Mouse (Mus musculus) lung, embryonic 14.5 days (tissue): ENCODE measurements around the gene Cfap221. TPM values are rescaled to one million over a fixed set of nuclear protein-coding genes. Genes with fewer than 3 reads are reported as not detected.

Source experiments
- ATAC-seq: fragments of 200-750 bp; cut with Nextera tagmentation; 2 replicates; pipeline ENCODE4 v1.8.0; 2017; ENCODE audit warnings: mild to moderate bottlenecking, moderate TSS enrichment, moderate library complexity; ENCODE audit not compliant: insufficient read depth
- DNase-seq: peaks from one replicate; pipeline ENCODE4 v3.0.0-alpha.2; 2015
- H3K27ac ChIP-seq: fragments of 300-500 bp; sonication (generic); 2 replicates; pipeline ENCODE4 v1.5.1; 2014; ENCODE audit warnings: low read depth, mild to moderate bottlenecking, moderate library complexity
- H3K27me3 ChIP-seq: fragments of 300-500 bp; sonication (generic); 2 replicates; pipeline ENCODE4 v1.6.1; 2014; ENCODE audit warnings: low read length, control low read depth; ENCODE audit not compliant: insufficient read depth
- H3K36me3 ChIP-seq: fragments of 300-500 bp; sonication (generic); 2 replicates; pipeline ENCODE4 v1.6.1; 2014; ENCODE audit warnings: control low read depth; ENCODE audit not compliant: insufficient read depth
- H3K4me1 ChIP-seq: fragments of 300-500 bp; sonication (generic); 2 replicates; pipeline ENCODE4 v1.6.1; 2014; ENCODE audit warnings: antibody characterized with exemption, control low read depth; ENCODE audit not compliant: insufficient read depth
- H3K4me2 ChIP-seq: fragments of 300-500 bp; sonication (generic); 2 replicates; pipeline ENCODE4 v1.6.1; 2014; ENCODE audit warnings: mild to moderate bottlenecking
- H3K4me3 ChIP-seq: fragments of 300-500 bp; sonication (generic); 2 replicates; pipeline ENCODE4 v1.5.1; 2014; ENCODE audit warnings: low read depth, low read length
- H3K9ac ChIP-seq: fragments of 300-500 bp; sonication (generic); 2 replicates; pipeline ENCODE4 v1.6.1; 2014
- H3K9me3 ChIP-seq: fragments of 300-500 bp; sonication (generic); 2 replicates; pipeline ENCODE4 v1.6.1; 2016; ENCODE audit warnings: low read depth, low read length, control low read depth
- CTCF ChIP-seq: IDR thresholded peaks from 2 replicates; pipeline ENCODE4 v1.5.1; 2016; ENCODE audit warnings: antibody characterized with exemption, low read depth
- WGBS: fragments of 180-500 bp; shearing (Covaris S2); extraction: QIAGEN DNeasy Blood & Tissue Kit; methylation state at CpG from one replicate; pipeline ENCODE4 v1.1.7; 2014; 5-methylcytosine and 5-hydroxymethylcytosine counted together
- polyA plus RNA-seq: library from polyadenylated mRNA; unstranded; fragments of >200 nt; fragmentation: Nextera tagmentation; extraction: Ambion mirVana; gene quantifications from 2 replicates; pipeline ENCODE4 v1.2.1, GENCODE M21; 2014

Gene Cfap221
- polyA plus RNA-seq, 1 experiment from 2014 or later, result not detected

DNA sequence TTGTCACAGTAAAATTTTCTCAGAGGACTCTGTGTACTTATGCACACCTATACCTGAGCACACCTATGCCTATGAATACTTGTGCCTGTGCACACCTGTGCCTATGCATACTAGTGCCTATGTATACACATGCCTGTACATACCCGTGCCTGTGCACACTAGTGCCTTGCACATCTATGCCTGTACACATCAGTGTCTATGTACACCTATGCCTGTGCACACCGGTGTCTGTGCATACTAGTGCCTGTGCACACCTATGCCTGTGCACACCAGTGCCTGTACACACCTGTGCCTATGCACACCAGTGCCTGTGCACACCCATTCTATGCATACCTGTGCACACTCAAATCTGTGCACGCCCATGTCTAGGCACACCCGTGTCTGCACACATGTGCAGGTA is 37.6 kb downstream of the Cfap221 start:
- DNase-seq (no peak), ATAC-seq (peak; percentile 14; the same call in 1 of the 2 replicates)
- H3K9ac ChIP-seq, result no peak overlapping the region
- TF ChIP-seq CTCF, result no peak
- no peak overlapping the region for H3K4me2 ChIP-seq
- 78% methylated on average over 4 of the region's 4 CpGs for WGBS
- H3K4me1 ChIP-seq, result no peaks in the 10 kb centered on the region
- no peaks in the 10 kb centered on the region for H3K27me3 ChIP-seq
- H3K4me3 ChIP-seq, result no peak overlapping the region
- H3K36me3 ChIP-seq, result no peaks in the 10 kb centered on the region
- H3K9me3 ChIP-seq, result no peaks in the 10 kb centered on the region
- H3K27ac ChIP-seq, result no peak overlapping the region

DNA sequence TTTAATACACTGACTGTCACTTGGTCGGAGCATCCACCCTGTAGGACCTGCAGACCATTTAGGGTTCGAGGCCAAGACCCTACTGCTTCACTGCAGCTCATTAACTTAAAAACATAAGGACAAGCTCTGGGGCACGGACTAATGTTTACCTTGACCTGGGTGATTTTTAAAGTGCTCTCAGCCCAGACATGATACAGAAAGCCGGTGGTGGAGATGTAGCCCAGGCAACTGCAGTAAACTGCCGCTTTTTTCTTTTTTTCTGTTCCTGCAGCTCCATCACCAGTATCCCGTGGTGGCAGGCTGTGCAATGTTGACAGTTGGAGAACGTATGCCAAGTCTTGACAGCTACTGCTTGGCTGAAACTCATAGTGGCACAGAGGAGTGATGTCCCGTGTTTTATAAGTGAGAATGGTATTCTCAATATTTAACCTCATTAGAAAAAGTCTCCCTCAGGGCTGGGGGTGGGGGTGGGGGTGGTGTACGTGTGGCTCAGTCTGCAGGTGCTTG is 39.3 kb downstream of the Cfap221 start:
- Histone ChIP-seq H3K9me3 (no peaks in the 10 kb centered on the region), H3K27me3 (no peaks in the 10 kb centered on the region), H3K4me2 (no peak overlapping the region), H3K9ac (no peak overlapping the region), H3K36me3 (no peaks in the 10 kb centered on the region), H3K4me3 (no peak overlapping the region), H3K4me1 (no peaks in the 10 kb centered on the region), H3K27ac (no peak overlapping the region)
- WGBS, result 33% methylated on average over 9 of the region's 9 CpGs
- ATAC-seq (no peak), DNase-seq (no peak)
- no peak for TF ChIP-seq CTCF

DNA sequence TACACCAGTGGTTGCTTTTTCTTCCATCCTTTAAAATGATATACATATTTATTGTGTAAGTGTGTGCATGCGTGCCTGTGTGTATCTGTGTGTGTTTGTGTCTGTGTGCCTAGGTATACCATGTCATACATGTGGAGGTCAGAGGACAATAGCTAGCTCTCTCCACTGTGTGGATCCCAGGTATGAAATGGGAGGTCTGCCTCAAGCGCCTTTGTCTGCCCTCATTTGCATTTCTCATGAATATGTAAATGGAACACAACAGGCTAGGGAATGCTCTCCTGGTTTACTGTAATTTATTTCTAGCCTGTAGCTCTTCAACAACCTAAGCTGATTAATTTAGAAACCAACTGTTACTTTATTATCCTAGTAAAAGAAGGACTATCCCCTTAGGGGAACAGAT is 42.4 kb downstream of the Cfap221 start:
- H3K4me2 ChIP-seq, result no peak overlapping the region
- no peak for ATAC-seq
- DNase-seq, result no peak
- TF ChIP-seq CTCF, result no peak
- H3K4me1 ChIP-seq, result no peaks in the 10 kb centered on the region
- no peak overlapping the region for H3K4me3 ChIP-seq
- no peak overlapping the region for H3K9ac ChIP-seq
- no peaks in the 10 kb centered on the region for H3K36me3 ChIP-seq
- no peaks in the 10 kb centered on the region for H3K27me3 ChIP-seq
- H3K9me3 ChIP-seq, result no peaks in the 10 kb centered on the region
- no peak overlapping the region for H3K27ac ChIP-seq
- 69% methylated on average over 2 of the region's 2 CpGs for WGBS

DNA sequence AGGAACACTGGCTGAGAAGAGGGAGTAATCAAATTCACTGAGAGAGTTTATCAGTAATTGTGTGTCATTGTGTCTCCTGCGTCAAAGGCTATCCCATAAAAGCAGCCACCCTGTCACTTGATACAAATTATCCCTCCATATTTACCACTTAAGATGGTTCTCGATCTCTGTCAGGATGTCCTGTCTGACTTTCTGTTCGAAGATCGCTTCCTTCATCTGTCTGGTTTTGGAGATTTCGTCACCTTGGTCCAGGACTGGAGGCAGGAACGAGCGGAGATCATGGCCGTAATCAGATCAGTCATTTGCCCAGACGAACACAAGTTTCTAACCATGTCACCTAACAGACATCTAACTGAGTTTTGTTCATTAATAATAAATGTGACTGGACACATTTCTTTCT is 43.6 kb downstream of the Cfap221 start:
- Histone ChIP-seq H3K4me3 (no peak overlapping the region), H3K9ac (no peak overlapping the region), H3K4me2 (no peak overlapping the region), H3K36me3 (no peaks in the 10 kb centered on the region), H3K4me1 (no peaks in the 10 kb centered on the region), H3K27ac (no peak overlapping the region), H3K27me3 (no peaks in the 10 kb centered on the region), H3K9me3 (no peaks in the 10 kb centered on the region)
- TF ChIP-seq CTCF, result no peak
- WGBS, result 74% methylated on average over 9 of the region's 9 CpGs
- DNase-seq (no peak), ATAC-seq (no peak)

DNA sequence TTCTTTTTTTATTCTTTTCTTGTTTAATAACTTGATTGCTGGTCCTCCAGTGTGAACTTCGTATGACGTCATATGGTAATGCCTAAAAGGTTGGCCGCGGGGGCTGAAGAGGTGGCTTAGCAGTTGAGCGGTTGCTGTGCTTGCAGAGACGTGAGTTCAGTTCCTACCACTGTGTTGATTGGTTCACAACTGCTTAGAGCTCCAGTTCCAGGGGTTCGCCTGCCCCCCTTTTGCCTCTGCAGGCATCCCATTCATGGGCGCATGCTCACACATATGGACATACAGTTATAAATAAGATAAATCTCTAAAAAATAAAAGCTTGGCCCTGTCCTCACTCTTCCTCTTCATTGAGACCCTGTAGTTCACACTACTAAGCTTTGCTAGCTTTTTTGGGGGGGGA is 46.9 kb downstream of the Cfap221 start:
- H3K4me2 ChIP-seq, result no peak overlapping the region
- DNase-seq, result no peak
- H3K9ac ChIP-seq, result no peak overlapping the region
- H3K4me1 ChIP-seq, result no peaks in the 10 kb centered on the region
- H3K27ac ChIP-seq, result no peak overlapping the region
- no peak for ATAC-seq
- H3K9me3 ChIP-seq, result no peaks in the 10 kb centered on the region
- TF ChIP-seq CTCF, result no peak
- WGBS, result 87% methylated on average over 8 of the region's 8 CpGs
- no peaks in the 10 kb centered on the region for H3K36me3 ChIP-seq
- H3K27me3 ChIP-seq, result no peaks in the 10 kb centered on the region
- no peak overlapping the region for H3K4me3 ChIP-seq

- Histone ChIP-seq H3K4me3 (no peak overlapping the region), H3K4me2 (no peak overlapping the region), H3K9me3 (no peaks in the 10 kb centered on the region), H3K4me1 (no peaks in the 10 kb centered on the region), H3K27ac (no peak overlapping the region), H3K9ac (no peak overlapping the region), H3K27me3 (no peaks in the 10 kb centered on the region), H3K36me3 (no peaks in the 10 kb centered on the region)
- TF ChIP-seq CTCF, result no peak
- DNase-seq (no peak), ATAC-seq (no peak)
- WGBS, result 18% methylated on average over 7 of the region's 7 CpGs
Measured at GRCm38 (mm10) chr1:119936861-119937260, 60.2 kb downstream of the Cfap221 start.

DNA sequence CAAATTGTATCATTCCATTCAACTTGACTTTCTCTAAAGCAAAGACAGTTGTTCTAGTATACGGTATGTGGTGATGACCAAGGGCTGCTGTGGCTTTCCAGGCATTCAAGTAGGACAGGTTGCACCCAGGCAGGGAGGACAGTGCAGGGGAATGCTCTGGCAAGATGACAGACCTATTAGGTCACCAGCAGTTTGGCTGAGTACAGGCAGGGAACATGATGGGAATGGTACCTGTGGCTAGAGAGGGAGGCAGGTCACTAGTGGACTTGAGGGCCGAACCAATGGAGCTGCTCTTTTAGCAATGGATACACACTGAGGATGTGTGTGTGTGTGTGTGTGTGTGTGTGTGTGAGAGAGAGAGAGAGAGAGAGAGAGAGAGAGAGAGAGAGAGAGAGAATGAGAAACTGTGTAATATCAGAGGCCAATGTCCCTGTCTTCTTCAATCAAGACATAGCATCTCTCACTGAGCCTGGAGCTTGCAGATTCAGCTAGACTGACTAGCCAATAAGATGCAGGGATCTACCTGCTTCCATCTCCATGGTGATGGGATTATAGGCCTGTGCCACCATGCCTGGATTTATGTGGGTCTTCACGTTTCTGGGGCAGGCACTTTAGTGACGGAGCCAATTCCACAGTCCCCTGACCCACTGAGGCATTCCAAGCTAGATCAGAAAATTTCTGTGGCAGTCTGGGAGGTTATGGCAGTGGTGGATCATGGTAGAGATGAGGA is 65.4 kb downstream of the Cfap221 start:
- no peak for DNase-seq
- no peaks in the 10 kb centered on the region for H3K36me3 ChIP-seq
- no peak overlapping the region for H3K9ac ChIP-seq
- no peak for ATAC-seq
- no peak overlapping the region for H3K4me2 ChIP-seq
- no peaks in the 10 kb centered on the region for H3K4me1 ChIP-seq
- H3K27me3 ChIP-seq, result no peaks in the 10 kb centered on the region
- H3K4me3 ChIP-seq, result no peak overlapping the region
- H3K27ac ChIP-seq, result no peak overlapping the region
- WGBS, result 79% methylated on average over 4 of the region's 4 CpGs
- H3K9me3 ChIP-seq, result no peaks in the 10 kb centered on the region
- TF ChIP-seq CTCF, result no peak
